Mouse (Mus musculus): Measurements from ENCODE around the gene Lnpep.
"Not testable (repeated sequence)": the region's sequence is repeated elsewhere in the genome, so short reads cannot be mapped to it uniquely, and the experiment has no call there.

Gene Lnpep

DNA sequence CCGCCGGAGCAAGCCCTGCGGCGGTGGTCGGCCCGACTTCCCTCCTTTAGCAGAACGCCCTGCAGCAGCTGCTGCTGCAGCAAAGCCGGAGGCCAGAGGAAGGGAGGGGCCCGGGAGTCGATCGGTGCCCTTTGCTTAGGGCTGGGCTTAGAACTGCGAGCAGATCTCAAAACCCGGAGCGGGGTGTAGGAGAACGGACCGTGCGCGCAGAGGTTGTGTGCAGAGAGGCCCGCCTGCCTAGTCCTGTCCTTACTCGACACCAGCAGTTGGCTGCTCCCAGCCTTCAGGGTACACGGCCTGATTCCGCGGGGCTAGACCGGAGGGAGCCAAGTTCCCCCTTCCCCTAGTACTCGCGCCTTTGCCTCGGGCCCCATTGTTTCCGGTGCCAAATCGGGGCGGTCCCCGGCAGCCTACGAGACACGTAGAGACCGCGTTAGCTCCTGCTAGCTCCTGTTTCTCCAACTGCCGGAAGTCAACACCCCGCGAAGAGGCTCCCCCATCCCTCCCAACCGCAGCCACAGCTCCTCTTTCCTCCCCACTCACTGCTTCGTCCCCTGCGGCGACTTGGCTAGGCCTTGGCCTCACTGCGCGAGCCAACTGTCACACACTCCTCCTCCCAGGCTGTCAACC, at the start of gene Lnpep:
Lnpep (minus strand) TSS at position 94 of the 630 bp plus-strand sequence.
- peak; percentile 96 for DNase-seq

DNA sequence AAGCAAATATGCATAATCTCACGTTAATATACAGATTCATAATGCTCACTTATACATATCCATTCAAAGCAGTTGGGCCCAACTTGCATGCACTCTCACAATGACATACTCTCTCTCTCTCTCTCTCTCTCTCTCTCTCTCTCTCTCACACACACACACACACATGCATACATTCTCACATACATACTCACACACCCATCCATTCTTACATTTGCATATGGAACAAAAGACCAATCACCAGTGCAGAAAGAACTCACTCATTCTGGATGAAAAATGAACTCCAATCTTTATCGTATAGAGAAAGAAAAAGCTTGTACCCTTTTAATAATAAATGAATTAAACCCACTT, 31.0 kb upstream of the Lnpep start:
- DNase-seq, result no peak

DNA sequence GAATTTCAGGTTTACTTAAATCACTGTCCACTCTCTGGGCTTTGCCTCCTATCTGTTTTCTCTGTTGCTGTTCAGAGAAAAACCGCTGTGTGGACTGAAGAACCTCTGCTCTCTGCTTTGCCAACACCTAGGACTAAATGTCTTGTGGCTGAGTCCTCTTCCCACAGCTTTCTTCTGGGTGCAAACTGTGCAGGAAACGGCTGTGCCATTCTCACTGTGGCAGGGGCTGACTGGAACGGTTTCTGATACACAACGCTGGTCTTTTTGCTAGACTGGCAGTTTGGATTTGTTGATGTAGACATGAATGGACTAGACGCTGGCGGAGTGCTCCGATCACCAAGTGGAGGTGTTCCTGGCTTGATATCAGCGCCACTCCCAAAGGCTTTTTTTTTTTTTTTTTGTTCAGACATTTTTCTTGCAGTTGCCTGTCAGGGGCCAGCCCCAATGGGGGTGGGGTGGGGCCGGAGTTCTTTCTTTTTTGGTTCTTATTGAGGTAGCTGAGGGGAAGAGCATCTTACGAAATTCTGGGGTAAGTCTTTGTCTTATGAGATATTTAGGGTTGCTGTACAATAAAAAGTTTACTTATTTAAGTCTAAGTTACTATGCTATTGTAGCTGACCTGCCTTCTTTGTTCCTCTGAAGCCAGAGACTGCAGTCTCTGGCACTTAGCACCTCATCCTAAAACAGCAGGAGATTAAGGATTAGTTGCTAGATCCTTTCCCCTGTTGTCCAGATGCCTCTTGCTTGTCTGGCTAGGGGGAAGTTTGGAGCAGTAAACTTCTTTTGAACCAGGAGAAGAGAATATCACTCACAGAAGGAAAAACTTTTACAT, 30.4 kb upstream of the Lnpep start:
- DNase-seq, result no peak

DNA sequence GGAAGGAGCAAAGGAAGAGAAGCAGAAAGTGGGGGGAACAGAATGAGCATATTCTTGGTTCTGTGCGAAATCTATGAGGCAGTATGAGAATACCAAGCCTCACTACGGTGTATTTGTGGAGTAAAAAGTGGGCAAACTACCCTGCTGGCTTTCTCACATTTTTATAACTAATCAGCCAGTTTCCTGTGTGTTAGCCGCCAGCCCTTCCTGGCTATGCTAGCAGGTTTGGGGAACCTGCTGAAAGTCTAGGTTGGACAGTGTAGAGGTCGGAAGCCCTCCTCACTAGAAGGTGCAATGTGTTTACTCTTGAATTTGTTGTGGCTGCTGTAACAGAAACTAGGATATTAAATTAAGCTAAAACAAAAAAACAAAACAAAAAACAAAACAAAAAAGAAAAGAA, 27.7 kb upstream of the Lnpep start:
- no peak for DNase-seq

DNA sequence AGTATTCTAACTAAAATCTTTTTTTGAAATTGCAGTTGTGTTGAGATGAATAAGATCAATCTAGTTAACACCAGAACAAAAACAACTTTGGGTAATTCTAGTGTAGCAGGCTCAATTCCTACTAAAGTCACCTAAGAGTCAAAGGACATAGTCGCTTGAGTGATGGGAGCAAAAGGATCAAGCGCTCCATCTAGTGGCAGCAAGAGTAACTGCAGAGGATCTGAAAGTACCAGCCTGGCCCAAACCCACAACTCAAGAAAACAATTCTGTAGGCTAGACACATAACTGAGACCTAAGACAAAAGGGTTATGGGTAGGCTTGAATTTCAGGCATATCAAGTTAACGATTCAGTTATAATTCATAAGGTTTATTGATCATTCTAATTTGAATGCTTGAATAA, 20.9 kb upstream of the Lnpep start:
- peak; percentile 64 for DNase-seq

DNA sequence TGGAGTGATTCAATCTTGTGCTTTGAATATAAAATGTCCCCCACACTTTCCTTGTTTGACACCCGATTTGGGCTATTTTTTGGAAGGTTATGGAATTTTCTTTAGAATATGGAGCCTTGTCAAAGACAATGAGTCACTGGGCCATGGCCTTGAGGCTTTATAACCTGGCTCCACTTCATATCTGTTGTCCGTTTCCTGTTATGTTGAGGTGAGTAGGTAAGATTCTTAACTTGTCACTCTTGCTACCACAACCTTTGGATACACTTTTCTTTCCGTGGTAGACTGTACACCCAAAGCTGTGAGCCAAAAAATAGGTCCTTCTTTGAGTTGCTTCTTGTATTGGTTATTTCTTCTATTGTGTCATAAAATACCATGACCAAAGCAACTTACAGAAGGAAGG, 12.5 kb upstream of the Lnpep start:
- no peak for DNase-seq

DNA sequence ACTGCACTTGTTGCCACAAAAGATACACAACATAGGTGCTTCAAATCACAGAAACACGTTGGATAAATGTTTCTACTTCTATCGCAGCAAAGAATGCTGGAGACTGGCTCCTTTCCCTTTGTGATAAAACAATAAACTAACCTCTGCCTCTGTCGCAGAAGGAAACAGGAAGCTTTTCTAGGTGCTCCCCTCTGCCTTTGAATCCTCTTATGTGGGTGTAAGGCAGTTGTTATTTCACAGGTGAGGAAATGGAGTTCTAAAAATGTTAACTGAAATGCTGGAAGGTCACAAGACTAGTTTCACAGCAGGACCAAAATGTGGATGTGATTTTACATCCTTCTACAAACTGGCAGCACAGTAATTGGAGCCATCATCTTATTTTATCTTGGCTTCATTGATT, 11.3 kb upstream of the Lnpep start:
- DNase-seq, result no peak

DNA sequence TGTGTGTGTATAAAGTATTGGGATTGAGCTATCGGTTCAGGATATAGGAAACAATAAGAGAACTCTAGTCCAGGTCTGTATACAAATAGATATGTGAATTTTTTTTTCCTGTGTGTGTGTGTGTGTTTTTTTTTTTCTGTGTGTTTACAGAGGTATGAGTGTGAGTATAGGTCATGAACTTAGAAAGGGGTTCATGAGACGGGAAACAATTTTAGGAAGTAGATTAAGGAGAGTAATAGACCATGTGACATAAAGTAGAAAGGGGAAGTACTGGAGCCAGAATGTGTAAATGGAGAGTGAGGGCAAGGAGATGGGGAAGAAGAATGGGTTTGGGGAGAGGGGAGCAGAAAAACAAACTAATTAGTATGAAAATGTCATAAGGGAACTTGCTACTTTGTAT, 9.2 kb upstream of the Lnpep start:
- DNase-seq, result no peak

DNA sequence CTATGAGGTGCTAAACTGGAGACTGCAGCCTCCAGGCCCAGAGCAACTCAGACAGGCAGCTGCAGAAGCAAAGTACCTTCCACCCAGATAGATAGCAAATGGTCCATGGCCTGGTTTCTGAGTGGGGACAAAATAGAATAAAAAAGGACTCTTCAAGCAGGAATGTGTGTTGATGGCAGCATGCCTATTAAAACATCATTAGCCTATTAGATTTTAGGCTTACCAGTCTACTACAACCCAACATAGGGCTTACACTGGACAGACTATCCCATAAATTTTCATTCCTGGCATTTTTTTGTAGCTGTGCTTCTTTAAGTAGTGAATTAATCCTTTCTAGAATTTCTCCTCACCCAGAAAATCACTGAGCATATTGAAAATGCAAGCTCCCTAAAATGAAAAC, 7.1 kb upstream of the Lnpep start:
- no peak for DNase-seq

DNA sequence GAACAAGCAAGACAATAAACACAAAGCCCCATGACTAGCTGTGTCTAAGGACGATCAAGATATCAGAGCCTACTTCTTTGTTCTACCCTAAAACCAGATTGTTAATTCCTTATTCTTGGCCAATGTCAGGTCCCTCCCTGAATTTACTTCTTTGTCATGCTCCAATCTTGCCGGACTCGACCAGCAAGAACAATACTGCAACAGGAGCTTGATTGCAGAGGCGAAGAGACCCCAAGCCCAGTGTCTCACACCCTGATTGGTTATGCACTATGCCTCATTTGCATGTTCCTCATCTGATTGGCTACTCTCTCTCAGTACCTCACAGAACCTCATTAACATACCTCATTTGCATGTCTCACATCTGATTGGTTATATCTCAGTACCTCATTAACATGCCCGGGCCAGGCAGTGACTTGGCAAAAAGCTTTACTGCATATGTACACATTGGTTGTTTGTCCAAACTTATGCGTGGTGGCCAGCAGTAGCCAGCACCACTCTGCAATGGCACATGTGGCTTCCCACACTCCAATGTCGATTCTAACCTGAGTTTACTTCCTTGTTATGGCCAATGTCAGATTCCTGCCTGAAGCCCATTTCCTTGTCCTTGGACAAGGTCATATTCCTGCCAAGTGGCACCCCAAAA, 3.5 kb upstream of the Lnpep start:
- not testable (repeated sequence) for DNase-seq

DNA sequence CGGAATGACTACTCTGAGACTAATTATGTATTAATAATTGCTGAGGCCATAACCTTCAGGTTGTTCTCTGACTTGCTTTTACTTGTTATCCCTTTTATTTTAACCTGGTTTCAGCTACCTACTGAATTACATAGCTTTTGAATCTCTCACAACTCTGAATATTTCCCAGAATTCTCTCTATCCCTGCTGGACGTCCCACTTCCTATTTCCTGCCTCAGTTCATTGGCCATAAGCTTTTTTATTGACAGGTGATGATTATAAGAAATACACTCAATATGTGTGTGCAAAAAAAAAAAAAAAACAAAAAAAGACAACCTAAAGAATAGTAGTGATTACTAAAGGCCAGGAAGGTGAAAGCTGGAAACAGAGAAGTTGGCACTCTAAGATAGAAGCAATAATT, 2.7 kb upstream of the Lnpep start:
- no peak for DNase-seq

DNA sequence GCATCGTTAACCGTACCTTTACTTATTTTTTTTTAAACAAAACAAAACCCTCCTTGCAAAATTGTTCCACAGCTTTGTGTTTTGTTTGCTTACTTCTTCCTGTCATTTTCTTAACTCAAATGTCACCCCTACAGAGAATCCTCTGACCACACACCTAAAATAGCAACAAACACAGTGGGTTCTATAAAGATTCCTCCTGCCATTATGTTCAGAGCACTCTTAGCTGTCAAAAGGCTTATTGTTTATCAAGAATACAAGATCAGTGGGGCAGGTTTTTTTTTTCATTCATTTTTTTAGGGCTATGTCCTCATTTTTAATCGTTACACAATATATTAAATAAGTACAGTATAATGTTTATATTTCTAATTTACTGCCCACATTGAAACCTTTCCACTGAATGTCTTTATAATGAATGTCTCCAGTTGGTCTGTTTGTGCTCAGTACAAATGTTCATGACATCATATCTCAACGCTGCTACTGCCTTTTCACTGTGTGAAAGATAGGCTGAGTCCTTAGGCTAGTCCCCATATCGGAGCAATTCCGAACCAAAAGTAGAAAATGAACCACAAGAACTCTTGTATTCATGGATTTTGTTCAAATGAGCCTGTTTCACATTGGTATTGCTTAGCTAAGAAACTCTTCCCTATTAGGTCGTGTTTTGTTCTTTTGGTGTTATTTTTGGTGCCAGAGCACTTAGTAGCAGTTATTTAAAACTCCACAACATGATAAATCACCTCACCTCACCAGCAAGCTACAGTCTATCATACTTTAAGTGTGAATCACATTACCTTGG, 1.2 kb upstream of the Lnpep start:
- no peak for DNase-seq

DNA sequence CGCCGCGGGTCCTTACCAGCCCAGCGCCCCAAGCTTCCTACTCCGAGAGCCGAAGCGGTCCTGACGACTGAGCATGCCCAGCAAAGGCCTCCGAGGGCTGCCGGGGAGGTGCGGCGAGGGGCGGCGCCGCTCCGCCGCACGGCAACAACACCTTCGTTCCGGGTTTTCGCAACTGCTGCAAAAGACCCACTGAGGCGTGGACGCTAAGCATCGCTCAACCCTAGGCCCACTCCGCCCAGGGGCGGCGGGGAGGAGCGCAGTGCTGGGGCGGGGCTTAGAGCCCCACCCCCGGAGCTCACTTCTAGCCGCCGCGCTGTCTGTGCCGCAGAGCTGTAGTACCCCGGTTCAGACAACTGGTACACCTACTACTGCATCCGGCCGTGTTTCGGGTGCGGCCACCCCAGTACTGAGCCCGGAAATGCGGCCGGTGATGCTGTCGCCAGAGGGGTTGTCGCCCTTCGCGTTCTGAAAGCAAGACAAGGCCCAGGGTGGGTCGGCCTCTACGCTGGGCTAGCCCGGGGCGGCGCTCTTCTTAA, 361 bp downstream of the Lnpep start:
- DNase-seq, result peak; percentile 87

DNA sequence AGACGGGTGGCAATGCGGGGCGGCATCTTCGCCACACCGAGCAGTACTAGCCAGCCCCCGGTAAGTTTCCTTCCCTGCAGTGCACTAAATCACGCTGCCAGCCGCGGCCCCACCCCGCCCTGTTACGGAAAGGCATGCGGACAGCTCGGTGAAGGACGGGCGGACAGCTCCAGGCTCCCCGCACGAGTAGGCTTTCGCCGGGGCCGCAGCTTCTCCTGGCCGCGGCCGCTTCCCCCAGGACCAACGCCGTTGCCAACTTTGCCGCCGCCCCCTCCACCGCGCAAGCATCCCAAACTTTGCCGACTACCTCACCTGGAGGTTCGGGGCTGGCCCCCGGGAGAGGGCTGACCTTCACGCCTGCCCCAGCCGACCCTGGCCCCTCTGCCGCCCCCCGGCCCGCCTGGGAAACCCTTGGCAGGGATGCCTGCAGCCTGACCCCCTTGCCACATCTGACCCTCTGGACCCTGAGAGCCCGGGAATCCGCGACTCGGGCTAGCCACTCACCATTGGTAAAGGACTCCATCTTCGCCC, 895 bp downstream of the Lnpep start:
- DNase-seq, result no peak

DNA sequence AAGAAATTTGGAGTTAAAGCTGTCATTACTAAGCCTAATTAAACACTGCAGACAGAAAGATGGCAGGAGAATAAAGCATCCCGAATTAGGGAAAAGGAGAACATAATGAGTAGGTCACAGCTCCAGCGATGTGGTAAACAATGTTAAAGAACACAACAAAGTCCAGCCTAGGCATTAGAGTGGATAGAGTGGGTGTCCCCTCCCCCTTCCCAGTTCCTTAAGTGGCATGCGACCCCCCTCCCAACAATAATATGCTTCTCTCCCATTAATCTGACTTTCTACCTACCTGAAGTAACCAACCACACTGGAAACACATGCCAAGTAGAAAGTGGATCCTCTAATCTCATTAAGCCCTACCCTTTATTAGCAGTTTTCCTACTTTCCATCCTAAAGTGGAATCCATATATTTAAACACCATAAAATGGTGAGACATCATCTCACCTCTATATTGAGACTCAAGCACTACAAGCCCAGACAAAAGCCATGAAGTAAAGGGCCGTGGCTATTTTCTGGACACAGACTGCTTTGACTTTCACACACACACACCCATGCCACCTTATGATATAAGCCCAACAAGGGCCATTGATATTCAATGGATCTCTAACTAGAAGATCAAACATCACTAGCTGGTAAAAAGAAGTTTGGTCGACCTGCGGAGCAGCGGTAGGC, 1.5 kb downstream of the Lnpep start:
- DNase-seq, result no peak

DNA sequence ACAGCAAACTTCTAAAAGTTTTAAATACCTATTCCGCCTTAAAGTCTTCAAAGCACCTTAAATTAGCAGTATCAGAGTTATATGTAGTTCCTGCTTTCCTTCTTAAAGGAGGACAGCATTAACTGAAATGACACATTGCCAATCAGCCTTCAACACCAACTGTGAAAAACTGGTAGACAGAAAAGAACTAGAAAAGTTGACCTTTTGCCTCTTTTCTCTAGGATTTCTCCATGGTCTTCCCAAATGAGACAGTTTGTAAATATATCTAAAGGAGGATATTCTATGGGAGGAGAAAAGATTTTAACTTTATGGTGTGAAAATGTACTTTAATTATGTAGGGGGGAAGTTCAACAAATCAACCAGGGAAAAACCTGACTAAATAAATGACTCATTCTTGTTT, 2.3 kb downstream of the Lnpep start:
- no peak for DNase-seq

DNA sequence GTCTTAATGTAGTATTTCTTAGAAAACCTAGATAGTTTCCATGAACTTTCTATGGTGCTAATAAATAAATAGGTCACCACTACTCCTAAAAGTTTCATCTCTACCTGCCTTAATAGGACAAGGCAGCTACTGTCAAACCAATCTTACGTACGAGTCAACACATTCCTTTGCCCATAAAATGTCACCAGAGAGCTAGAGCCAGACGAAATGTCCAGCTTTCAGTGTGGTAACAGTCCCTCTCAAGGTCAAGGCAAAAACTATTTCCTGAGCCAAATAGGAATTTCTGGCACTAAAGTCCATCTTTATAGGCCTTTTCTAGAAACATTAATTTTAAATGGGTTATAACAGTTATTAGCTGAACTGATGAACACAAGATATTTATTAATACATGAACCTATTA, 3.3 kb downstream of the Lnpep start:
- no peak for DNase-seq

DNA sequence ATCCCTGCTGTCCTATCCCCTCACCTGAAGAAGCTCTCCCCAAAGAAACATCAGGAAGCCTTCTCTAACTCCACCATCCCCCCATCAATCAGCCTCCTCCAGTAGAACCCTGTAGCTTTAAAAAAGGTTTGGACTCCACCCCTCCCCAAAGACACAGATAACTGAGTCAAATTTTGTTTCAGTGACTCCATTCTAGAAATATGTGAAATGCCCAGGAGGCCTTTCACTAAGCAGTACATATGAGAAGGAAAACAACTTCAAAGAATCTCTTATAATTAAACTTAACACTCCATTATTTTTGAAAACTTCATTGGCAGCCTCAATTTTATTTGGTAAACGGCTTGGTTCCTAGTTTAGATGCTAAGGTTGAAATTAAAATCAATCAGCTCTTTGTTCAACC, 6.4 kb downstream of the Lnpep start:
- DNase-seq, result no peak

DNA sequence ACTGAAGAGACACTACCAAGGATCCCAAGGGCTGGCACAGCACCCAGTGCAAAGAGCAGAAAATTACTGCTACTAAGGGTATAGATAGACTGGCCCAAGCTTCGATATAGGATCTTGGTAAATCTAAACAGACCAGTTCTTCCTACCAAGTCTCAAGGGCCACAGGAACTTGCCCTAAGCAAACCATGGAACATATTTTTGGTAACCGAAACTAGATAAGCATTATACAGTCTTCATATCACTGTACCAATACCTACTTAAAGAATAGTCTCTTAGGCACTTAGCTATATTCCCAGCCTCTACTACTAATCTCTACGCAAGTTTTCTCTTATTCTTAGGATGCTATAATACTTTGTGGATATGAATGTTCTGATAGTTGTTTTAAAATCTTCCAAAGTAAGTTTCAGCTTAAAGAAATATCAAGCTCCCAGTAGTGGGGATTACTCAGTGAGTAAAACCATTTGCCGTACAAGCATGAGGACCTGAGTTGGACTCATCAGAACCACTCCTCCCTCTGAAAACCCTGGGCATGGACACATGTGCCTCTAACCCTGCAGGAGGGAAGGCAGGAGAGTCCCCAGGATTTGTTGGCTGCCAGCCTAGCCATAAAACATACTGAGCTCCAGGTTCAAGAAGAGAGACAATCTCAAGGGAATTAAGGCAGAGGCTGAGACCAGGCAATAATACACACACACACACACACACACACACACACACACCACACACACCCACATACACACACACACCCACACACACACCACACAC, 7.2 kb downstream of the Lnpep start:
- DNase-seq, result no peak

DNA sequence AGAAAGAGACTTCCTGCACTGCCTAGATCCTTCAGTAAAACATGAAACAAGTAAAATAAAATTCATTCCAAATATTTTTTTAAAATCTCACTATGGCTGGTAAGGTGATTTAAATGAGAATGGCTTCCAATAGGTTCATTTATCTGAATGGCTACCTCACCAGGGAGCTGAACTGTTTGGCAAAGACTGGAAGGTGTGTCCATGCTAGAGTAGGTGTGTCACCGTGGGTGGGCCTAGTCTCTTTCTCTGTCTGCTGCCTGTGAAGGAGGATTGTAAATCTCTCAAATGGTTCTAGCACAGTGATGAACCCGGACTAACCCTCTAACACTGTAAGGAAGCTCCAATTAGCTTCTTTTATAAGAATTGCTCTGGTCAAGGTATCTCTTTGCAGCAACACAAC, 12.5 kb downstream of the Lnpep start:
- no peak for DNase-seq

DNA sequence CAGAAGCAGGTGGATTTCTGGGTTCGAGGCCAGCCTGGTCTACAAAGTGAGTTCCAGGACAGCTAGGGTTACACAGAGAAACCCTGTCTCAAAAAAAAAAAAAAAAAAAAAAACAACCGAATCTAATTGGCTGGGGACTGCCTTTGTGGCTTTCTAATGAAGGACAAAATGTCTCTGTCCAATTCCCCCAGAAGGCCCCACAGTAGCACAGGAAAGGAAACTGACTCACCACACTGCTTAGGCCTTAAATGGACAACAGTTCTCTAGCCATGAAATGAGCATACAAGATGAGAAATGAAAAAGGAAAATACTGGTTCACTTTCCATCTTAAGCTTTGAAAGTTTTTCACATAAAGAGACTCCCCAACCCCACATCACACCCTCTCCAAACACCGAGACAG, 15.3 kb downstream of the Lnpep start:
- no peak for DNase-seq

Data from cerebellum, adult 8-10 months (tissue).